Mouse (Mus musculus): Measurements from ENCODE around the gene Acvr1.

Gene Acvr1

DNA sequence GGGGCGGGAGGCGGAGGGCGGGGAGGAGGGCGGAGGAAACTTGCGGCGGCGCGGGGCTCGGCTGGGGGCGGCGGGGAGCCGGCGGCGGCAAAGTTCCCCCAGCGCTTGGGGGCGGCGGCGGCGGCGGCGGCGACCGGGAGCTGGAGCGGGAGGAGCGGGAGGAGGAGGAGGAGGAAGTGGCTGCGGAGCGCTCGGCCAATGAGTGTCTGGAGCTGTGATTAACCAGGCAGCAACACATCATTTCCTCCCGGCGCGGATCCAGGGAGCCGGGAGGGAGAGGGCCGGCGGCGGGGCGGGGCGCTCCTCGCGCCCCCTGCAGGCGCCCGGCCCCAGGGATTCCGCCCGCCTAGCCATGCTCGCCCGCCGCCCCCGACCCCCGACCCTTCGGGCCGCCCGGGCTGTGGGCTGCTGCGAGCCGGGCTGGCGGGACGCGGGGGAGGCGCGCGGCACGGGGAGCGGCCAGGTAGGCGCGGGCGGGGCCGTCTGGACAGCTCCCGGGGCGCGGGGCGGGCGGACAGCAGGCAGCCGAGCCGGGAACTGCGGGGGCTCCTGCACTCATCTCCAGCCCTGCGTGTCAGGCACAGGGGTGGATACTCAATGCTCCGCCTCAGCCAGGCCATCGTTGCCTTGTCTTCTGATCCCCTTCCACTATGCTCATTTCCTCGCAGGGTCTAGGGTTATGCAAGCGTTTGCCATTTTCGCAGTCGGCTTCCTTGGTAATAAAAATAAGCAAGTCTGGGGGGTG is at the start of gene Acvr1, which contains the start of gene Upp2:
Gene Acvr1, minus strand, starts transcription at position 92 of the 745 bp plus-strand sequence.
Gene Upp2, plus strand, starts transcription at position 233 of the 745 bp plus-strand sequence.
- DNase-seq (ENCODE audit: low read depth, low spot score), result peak; percentile 50

DNA sequence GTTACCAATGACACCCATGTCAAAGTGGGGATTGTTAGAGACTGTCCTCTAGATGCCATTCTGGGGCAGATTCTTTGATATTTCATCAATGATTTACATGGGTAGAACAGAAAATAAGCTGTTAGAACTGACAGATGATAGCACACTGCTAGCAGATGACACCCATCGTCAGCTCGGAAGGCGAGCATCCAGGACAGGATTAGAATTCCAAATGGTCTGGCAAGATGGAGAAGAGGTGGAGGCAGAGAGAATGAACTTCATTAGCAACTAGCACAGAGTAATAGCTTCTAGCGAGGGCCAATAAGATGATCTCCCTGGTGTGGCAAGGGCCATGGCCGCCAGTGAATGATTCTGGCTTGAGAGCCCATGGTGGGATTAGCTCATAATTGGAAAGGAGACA is 48.8 kb upstream of the Acvr1 start:
- DNase-seq (ENCODE audit: low read depth, low spot score), result no peak

DNA sequence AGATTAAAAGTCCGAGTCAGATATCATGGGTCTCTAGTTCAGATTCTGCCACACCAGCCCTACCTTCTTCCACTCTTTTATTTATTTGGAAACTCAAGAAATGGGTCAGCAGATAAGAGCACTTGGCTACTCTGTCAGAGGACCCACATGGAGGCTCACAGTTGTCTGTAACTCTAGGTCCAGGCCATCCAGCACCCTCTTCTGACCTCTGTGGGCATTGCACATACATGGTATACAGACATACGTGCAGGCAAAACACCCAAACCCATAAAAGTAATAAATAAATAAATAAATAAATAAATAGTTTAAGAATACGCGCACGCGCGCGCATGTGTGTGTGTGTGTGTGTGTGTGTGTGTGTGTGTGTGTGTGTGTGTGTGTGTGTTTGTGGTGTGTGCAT is 47.9 kb upstream of the Acvr1 start:
- no peak for DNase-seq (ENCODE audit: low read depth, low spot score)

DNA sequence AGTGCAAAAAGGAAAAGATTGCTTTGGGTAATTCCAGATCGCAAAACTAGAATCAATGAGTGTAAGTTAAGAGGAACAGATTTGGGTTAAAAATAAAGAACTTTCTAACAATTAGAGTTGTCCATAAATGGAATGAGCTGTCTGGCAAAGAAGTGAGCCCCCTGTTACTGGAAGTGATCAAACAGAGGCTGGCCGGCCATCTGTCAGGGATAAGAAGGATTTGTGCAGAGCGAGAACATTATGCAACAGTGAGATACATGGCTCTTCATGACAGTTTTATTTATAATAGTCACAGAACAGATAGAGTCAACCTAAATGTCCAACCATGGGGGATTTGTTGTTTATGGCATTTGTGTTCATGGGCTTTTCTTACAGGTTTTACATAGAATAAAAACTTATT is 46.8 kb upstream of the Acvr1 start:
- no peak for DNase-seq (ENCODE audit: low read depth, low spot score)

DNA sequence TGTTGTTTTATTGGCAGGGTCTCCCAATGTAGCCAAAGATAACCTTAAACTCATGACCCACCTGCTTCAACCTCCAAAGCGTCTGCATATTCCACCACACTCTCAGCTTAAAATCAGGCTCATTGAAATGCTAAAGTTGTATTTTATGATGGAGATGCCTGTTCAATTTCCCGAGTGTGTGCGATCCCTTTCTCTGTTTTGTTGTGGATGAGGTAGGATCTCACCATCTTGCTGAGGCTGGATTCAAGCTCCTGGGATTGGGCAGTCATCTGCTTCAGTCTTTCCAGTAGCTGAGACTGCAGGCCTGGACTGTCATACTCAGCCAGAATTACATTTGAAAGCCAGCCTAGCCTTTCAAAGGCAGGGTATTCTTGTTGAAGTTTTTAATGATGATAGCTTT is 37.8 kb upstream of the Acvr1 start:
- no peak for DNase-seq (ENCODE audit: low read depth, low spot score)

DNA sequence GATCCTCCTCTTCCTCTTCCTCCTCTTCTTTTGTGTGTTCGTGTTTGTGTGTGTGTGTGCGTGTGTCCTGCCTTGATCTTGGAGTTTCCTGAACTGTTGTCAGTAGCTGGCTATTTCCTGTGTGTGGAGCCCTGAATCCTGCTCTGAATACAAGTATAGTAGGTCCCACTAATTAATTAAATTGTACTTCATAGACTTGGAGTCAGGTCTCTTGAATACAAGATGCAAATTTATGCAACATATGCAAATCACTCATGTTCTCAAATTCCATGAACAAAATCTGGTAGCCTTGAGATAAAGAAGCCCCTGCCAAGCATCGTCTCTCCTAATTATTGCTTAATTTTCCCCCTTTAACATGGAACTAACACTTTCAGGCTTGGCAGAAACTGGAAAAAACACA is 36.4 kb upstream of the Acvr1 start:
- no peak for DNase-seq (ENCODE audit: low read depth, low spot score)

DNA sequence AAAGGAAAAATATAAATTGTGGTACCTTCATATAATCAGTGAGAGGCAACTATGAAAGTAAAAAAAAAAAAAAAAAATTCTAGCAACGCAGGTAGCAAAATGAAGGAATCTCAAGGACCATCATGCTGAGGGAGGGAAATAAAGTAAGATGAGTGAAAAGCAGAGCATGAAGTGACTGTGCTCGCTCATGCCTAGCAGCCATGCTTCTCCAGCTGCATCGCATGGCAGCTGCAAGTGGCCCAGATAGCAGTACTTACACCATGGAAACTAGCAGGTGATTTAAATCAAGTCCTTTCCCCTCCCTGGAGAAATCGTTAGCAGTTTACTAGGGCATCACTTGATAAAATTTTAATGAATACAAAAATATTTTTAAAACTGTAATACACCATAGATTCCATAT is 34.4 kb upstream of the Acvr1 start:
- DNase-seq (ENCODE audit: low read depth, low spot score), result no peak

DNA sequence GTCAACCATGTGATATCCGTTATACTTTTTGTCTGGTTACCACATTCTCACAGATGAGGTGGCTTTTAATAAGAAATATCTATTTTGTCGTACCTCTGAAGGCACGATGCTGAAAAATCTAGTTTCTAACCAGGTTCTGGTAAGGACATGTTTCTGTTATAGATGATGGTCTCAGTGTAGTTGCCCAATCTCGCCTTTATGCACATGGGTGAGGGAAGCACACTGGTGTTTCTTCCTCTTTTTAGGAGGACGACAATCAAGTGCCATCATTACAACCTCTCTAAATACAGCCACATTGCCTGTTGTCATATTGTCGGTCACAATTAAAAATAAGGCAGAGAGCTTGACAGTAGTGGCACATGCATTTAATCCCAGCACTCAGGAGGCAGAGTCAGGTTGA is 32.7 kb upstream of the Acvr1 start:
- no peak for DNase-seq (ENCODE audit: low read depth, low spot score)

DNA sequence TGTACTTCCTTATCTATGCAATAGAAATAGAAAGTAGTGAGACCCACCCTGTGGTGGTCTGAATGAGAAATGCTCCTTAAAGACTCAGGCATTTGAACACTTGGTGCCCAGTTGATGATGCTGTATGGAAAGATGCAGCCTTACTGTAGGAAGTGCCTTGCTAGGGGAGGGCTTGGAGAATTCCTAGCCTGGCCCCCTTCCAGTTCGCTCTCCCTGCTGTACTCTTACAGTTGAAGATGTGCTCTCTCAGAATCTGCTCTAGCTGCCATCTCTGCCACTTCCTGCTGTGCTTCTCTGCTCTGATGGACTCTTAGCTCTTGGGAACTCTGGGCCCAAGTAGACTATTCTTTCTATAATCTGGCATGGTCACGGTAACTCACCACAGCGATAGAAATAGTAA is 30.6 kb upstream of the Acvr1 start:
- no peak for DNase-seq (ENCODE audit: low read depth, low spot score)

DNA sequence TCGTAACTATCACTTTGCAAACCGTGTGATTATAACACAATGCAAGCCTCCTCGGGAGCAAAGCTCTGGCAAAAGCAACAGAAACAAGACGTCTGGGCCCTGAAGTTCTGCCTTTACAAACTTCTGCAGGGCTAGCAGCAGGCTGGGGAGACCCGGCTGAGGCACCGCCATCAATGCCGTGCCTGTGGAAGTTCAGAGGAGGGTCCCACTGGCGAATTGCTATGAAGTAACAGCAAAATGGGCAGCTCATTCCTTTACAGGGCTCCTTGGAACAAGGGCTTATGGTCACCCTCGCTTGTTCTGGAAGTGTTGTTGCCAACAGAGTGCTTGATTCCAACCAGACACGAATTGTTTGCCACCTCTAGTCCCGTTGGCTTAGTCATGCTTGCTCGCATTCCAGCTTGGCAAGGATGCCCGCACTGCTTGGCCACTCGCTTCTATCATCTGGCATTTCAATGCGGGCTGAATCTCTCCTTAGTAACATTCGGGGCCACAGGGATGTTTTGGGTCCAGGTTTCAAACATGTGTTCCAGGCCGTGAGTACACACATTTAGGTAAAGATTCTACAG is 29.9 kb upstream of the Acvr1 start:
- DNase-seq (ENCODE audit: low read depth, low spot score), result no peak

DNA sequence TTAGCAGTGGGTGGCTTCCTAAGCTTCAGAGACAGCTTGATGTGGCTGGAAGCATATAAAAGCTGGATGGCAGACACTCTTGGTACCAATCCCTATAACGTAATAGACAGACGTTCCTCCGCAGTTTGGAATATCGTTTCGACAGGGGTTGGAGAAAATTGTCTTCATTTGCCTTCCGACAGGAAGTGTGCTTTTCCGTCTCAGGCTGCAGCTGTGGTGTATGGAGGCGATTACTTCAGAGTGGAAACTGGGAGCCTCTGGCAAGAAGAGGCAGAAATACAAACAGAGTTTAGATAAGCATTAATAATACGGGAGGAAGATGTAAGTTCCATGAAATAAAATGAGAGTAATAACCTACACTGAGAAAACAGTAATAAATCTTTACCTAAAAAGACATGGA is 28.4 kb upstream of the Acvr1 start:
- no peak for DNase-seq (ENCODE audit: low read depth, low spot score)

DNA sequence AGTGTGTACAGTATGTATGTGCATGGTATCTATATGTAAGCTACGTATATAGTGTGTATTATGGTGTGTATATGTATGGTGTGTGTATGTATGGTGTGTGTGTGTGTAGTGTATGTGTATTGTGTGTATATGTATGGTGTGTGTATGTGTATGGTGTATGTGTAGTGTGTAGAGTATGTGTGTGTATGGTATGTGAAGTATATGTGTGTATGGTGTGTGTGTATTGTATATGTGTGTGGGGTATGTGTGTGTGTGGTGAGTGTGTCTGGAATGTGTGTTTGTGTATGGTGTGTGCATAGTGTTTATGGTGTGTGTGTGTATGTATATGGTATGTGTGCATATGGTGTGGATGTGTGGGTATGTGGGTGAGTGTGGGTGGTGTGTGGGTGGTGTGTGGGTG is 23.1 kb upstream of the Acvr1 start:
- no peak for DNase-seq (ENCODE audit: low read depth, low spot score)

DNA sequence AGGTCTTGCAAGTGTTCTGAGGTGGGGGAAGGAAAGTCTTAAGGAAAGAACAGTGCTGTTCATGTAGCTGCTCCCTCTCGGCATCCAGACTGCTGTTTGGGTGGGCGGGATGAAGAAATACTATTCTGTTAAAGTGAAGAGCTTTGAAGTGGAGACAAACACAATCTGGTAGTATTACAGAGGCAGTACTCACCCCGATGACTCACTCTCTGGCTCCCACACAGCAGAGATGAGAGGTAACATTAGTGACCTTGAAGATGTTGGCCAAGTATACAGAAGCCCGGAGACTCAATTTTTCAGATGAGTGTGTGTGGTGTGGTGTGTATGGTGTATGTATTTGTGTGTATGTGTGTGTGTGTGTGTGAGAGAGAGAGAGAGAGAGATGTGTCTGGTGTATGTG is 22.7 kb upstream of the Acvr1 start:
- no peak for DNase-seq (ENCODE audit: low read depth, low spot score)

DNA sequence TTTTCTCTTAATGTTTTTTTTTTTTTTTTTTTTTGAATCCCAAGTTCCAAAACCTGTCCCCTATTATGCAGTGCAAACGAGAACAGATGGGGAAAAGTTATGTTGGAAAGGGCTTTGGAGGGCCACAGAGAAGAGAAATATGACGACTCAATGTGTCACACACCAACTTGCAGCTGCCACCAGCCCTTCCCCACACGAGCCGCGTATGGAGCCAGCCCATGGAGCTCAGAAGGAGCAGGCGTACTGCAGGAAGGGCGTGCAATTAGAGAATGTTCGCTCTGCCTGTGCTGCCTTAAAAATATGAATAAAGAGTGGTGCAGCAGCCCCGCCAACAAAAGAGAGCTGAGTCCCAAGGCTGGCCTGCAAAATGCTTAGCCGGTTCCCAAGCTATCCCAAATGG is 19.4 kb upstream of the Acvr1 start:
- DNase-seq (ENCODE audit: low read depth, low spot score), result no peak

DNA sequence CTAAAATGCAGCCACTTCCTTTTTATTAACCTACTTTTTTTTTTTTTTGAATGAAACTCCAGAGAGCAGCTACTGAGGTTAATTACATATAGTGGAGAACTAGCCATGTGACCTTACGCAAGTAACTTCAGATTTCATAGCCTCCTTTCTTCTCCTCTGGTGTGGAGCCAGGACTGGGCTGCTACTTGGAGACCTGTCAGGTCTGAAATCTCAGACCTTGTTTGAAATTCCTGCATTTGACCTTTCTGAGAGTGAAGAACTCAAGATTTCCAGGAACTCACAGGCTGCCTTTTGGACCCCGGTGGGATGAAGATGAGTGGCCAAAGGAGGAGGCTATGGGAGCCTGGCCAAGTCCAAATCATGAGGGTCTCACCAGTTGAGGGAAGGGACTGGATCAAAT is 7.2 kb upstream of the Acvr1 start:
- DNase-seq (ENCODE audit: low read depth, low spot score), result no peak

DNA sequence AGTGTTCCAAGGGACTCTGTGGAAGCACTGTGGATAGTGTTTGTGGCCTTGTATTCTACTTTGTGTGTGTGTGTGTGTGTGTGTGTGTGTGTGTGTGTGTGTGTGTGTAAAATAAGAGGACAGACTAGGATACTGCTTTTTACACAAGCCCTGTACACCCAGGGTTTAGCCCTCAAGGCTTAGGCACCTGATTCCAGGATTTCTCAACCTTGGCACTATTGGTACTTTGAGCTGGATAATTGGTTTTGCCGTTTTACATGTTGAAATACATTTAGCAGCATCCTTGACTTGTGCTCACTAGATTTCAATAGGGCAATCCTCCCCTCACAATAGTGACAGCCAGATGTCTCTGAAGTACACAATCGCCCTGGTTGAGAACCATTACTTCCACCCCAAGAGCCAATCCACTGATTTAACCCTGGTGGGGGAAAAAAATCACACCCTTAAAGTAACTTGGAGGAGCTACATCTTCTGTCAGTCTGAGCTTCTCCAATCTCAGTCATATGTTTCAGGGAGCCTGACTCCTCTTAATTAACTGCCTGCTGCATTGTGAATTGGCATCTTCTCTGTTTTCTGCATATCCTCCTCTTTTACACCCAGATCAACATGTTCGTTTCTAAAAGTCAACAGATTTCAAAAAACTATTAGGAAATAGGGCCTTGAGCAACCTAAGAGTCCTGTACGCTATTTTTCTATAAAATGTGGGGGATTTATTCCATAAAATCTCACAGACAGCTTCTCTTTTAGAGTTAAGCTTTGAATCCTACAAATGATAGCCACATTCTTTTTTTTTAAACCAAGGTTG is 2.1 kb upstream of the Acvr1 start:
- no peak for DNase-seq (ENCODE audit: low read depth, low spot score)

DNA sequence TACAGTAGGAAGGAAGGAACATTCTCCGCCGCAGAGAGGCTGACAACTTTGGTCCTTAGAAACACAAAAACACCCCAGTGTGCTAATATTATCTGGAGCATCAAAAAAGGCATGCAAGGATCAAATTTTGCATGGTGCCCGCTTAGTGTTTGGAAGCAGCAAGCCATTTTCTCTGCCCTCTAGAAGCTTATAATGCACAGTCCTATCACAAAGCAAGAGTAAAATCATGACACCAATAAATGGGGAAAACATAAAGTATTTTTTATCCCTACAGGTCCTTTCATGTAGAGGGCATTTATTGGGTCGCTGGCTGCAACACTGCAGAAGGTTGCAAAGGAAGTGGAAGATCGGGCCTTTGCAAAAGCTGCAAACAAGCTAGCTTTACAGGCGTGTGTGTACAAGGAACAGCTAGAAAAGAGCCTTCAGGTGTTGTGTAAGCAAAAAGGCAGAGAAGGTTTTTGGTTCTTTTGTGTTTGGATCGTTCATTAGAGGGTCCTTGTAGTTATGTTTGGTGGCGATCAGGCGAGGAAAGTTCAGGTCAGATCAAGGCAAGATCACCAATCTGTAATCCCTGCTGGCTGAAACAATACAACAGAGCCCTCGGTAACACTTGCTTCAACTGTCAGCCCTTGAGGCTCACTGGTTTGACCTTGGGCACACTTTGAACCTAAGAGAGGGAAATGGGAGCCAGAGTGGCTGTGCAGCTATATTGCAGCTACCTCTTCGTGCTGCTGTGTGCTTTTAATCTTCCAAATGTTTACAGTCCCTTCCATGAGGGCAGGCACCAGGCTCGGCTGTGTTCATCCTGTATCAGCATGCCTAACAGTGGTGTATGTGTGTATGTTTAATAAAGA is 1.1 kb upstream of the Acvr1 start:
- no peak for DNase-seq (ENCODE audit: low read depth, low spot score)

DNA sequence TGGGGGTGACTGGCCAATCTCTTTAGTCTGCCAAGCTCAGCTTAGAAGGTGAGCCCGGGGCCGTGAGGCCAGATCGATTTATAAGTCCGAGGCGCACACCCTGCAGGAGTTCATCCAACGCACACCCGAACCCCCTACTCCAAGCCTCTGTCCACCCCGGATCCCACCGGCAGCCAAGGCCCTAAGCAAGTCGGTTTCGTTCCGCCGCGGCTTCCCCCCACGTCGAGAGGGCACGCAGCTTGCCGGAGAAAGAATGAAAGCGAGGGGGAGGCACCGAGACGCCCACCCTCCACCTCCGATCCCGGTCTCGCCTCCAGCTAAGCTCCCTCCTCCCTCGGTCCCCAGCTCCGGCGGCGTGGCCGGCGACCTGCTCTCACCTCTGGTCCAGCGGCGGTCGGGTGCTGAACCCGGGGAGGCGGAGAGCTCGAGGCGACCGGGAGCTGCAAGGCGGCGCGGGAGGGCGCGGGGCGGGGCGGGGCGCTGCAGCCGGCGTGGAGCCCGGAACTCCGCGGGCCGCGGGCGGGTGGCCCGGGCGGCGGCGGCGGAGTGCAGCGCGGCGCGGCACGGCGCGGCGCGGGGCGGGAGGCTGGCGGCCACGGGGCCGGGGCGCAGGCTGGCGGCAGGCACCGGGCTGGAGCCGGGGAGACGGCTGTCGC is 419 bp downstream of the Acvr1 start:
- no peak for DNase-seq (ENCODE audit: low read depth, low spot score)

DNA sequence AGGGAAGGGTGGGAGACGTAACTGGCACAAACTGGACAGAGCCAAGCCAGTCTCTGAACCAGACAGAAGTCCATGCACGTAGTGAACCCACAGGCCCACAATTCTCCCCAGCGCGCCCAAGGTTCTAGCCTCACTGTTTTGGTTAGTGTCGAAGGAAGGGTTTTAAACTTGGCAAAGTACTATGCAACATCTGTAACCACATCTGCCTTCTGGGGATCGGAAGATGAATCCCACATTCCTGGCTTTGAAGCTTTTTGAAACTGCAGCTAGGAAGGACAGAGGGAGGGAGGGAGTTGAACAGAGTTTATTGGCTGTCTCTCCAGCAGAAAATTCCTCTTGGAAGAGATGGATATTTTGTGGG is 928 bp downstream of the Acvr1 start:
- no peak for DNase-seq (ENCODE audit: low read depth, low spot score)

DNA sequence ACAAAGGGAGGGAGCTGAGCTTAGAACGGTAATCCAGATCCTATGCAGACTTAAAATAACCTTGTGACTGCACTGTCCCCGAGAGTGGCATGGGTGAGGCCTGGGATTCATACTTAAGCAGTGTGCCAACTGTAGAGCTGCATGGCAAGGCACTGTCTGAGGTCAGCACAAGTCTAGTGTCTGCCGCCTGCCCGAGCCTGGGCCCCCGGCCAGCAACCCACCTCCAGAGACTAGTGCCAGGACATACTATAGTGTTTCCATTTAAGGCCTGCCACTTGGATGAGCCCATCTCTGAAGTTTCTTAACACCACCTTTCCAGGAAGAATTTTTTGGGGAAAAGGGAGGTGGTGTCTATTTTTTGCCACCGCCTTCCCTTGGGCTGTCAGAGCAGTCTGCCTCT is 1.7 kb downstream of the Acvr1 start:
- DNase-seq (ENCODE audit: low read depth, low spot score), result no peak

DNA sequence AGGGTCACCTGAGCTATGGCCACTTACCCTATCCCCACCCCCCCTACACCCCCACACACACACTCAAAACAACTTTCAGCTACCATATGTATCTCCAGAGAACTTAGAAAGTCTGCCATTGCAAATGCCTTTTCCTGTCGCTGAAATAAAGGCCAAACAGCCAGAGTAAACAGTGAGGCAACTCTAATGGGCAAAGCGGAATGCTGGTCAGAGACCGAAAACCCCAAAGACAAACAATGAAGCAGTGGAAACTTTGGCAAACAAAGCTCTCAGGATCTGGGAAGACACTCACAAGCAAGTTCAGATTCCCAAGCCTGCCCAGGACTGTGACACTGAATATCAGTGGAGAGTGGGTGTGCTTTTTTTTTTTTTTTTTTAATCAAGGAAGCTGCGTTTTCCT is 4.8 kb downstream of the Acvr1 start:
- no peak for DNase-seq (ENCODE audit: low read depth, low spot score)
